Mouse (Mus musculus): ENCODE results near the gene Cisd1.

GRCm38 (mm10) chr10:71284131-71284510, 60.6 kb downstream of the Cisd1 start:
- TF ChIP-seq CTCF (IDR thresholded peaks at IDR 0.05; ENCODE audit: extremely low read depth, insufficient read depth, low read length) (no peak), POLR2A (IDR thresholded peaks at IDR 0.05; ENCODE audit: extremely low read depth, insufficient read depth, low read length) (no peak)

All from cortical plate, adult 2 months (tissue).